Mouse (Mus musculus) macrophage (primary cell): ENCODE results near the gene Fgf11. TPM values are rescaled to one million over a fixed set of nuclear protein-coding genes. Genes with fewer than 3 reads are reported as not detected.

Experiments
- H3K27ac ChIP-seq: fragments of 350-480 bp; formaldehyde crosslinking; 2 replicates; pipeline ENCODE4 v1.9.0; 2021
- H3K36me3 ChIP-seq: fragments of 350-480 bp; formaldehyde crosslinking; 2 replicates; pipeline ENCODE4 v1.9.0; 2021; ENCODE audit errors: inconsistent target
- H3K4me3 ChIP-seq: fragments of 350-480 bp; formaldehyde crosslinking; 2 replicates; pipeline ENCODE4 v1.9.0; 2021; ENCODE audit errors: inconsistent target
- H3K79me2 ChIP-seq: fragments of 350-480 bp; formaldehyde crosslinking; 2 replicates; pipeline ENCODE4 v1.9.0; 2021; ENCODE audit errors: inconsistent target
- WGBS: methylation state at CpG from one replicate; pipeline ENCODE4 v1.1.7; 2026; ENCODE audit warnings: inconsistent platforms; ENCODE audit not compliant: missing documents; 5-methylcytosine and 5-hydroxymethylcytosine counted together
- polyA plus RNA-seq: library from polyadenylated mRNA; stranded (reverse); fragments of 250-400 nt; gene quantifications from 3 replicates; pipeline ENCODE4 v1.2.4, GENCODE M21; 2018; ENCODE audit warnings: inconsistent platforms

Fgf11 gene
- polyA plus RNA-seq, 1 experiment from 2014 or later = 2.7 TPM

DNA sequence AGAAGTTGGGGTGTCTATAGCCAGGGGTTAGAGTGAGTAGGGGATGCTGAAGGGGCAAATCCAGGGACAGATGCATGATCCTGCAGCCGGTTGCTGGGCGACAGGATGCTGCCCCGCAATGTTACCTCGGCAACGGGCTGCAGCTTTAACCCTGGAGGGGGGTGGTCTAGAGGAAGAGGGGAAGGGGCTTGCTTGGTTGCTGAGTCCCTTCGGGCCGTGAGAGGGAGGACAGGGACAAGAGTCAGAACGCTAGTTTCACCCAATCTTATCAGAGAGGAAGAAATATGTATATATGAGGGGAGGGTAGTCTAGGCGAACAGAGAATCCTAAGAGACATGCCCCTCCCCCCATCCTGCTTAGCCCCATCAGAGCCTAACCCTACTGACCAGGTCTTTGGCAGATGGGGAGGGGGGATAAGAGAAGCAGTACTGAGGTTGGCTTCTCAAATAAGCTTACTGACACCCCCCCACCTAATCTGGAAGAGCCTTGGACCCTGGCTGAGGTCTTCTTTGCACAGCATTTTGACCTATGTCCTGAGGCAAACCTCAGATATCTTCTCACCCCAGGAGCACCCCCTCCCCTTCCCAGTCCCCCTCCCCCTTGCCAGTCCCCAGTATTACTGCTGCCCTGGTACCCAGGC lies 33.8 kb upstream of the Fgf11 start:
- no peaks in the 10 kb centered on the region for H3K36me3 ChIP-seq
- WGBS = 88% methylated on average over 9 of the region's 9 CpGs
- no peak overlapping the region for H3K27ac ChIP-seq
- no peak overlapping the region for H3K4me3 ChIP-seq
- H3K79me2 ChIP-seq = peaks cover 14% of the 10 kb centered on the region

DNA sequence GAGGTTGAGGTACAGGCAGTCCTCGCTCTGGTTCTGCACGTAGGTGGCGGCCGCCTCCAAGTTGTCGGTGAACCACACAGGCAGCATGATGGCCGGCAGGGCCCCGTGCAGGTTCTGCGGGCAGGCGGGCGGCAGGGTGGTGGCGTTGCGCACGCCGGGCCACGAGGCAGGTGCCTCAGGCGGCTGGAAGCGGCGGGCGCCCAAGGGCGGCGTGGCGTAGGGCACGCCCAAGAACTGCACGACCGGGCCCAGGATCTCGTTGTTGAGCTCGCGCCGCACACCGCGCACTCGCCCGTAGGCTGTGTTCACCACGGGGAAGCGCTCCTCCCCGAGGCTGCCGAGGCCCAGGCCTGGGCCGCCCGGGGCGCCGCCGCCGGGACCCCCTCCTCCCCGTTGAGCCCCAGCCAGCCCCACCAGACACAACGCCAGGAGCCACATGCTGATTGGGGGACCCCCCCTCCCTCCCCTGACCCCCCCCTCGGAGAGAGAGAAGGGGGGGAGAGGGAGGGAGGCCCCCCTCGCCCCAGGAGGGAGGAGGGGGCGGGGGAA lies 32.4 kb upstream of the Fgf11 start:
- Histone ChIP-seq H3K4me3 (no peak overlapping the region), H3K79me2 (peaks cover 6% of the 10 kb centered on the region), H3K36me3 (no peaks in the 10 kb centered on the region), H3K27ac (no peak overlapping the region)
- WGBS = 11% methylated on average over 41 of the region's 48 CpGs

DNA sequence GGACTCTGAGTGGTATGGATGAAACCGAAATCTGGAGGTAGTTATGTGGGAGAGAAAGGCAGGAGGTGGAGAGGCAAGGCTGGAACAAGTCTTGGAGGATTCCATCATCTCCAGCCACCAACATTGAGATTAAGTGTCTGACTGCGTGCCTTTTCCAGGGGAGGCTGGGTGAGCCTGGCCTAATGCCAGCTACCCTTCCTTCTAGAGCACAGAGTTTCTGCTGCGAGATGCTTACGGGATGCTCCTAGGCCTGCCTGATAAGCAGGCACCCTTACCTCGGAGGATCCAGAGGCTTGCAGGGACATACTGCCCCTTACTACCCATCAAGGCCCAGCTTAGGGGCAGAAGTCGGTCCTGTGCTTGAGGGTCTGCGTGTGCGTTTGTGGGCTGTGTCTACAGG lies 31.9 kb upstream of the Fgf11 start:
- 44% methylated on average over 7 of the region's 8 CpGs for WGBS

DNA sequence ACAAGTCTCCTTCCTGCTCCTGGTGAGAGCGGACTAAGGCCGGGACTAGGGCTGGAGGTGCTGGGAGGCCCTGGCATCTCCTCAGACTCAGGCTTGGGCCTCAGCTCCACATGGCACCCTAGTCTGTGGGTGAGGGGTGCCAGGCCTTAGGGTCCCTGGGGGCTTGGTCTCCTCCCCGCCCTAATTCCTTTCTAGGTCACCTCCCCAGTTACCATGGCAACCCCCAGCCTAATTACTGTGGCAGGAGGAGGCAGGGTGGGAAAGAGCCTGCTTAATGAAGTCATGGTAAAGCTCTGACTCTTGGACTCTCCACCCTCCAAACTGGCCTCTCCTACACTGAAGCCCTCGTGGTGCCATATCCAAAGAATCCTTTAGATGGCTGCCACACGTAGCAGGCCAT lies 27.2 kb upstream of the Fgf11 start:
- H3K79me2 ChIP-seq = no peaks in the 10 kb centered on the region
- 87% methylated on average over 5 of the region's 5 CpGs for WGBS
- H3K36me3 ChIP-seq = no peaks in the 10 kb centered on the region
- no peak overlapping the region for H3K27ac ChIP-seq
- no peak overlapping the region for H3K4me3 ChIP-seq

More for the DNA sequence above, 31.9 kb upstream of the Fgf11 start:
- Histone ChIP-seq H3K79me2 (peaks cover under 1% of the 10 kb centered on the region; the same call in 1 of the 2 replicates), H3K4me3 (no peak overlapping the region), H3K27ac (no peak overlapping the region), H3K36me3 (no peaks in the 10 kb centered on the region)

DNA sequence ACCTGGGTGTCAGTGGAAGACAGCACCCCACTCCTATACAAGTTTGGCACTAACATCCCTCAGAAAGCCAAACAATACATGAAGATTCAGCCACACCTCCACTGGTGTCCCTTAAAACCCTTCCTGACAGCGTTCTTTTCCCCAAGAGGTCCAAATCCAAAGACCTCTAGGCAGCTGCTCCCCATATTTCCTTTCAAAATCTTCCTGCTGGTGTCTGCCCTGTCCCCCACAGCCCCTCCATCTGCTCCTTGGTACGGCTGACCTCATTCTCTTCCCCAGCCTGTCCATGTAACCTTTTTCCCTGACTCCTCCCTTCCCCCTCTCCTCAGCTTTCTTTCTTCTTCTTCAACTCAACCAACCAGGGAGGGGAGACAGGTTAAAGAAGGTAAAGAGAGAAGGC lies 21.8 kb upstream of the Fgf11 start:
- Histone ChIP-seq H3K36me3 (no peaks in the 10 kb centered on the region), H3K27ac (no peak overlapping the region), H3K79me2 (no peaks in the 10 kb centered on the region), H3K4me3 (no peak overlapping the region)
- 93% methylated on average over 2 of the region's 2 CpGs for WGBS

DNA sequence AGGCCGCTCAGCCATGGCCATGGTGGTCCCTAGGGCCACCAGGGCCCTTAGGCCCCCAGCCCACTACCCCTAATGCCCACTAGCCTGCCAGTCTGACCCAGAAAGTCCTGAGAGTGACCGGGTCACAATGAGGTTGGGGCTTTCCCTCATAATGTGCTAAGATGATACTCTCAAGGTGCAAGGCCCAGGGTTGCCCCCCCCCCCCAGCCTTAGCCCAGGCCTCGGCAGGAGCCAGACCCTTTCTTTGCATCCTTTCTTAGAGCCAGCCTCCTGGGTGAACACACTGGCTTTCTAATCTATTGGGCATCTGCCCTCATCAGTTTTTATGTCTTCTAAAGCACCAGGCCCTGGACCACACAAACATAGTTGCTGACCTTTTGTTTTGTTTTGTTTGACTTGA lies 20.4 kb upstream of the Fgf11 start, which contains the start of gene Spem1:
Gene Spem1, minus strand, starts transcription at position 101 of the 400 bp plus-strand sequence.
- Histone ChIP-seq H3K27ac (no peak within 1 kb of the TSS), H3K4me3 (no peak within 1 kb of the TSS), H3K79me2 (no peaks in the 10 kb centered on the region), H3K36me3 (no peaks in the 10 kb centered on the region)
- 84% methylated on average over 3 of the region's 3 CpGs for WGBS

DNA sequence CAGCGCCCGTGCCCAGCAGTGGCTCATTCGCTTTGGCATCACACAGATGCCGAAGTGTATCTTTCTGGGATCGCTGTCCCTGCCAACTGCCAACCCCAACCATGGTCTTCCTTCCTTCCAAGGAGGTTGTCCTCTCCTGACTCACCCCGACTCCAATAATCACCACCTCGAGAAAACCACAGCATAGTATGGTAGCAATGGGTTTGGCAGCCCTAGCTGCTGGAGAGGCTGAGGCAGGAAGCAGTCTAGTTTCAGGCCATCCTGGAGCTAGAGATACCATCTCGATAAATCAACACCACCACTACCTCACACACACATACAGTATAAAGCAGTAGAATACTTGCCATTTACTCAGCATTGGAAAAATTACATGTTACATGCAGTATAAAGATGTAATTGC lies 17.2 kb upstream of the Fgf11 start:
- H3K4me3 ChIP-seq = no peak overlapping the region
- 51% methylated on average over 8 of the region's 8 CpGs for WGBS
- H3K27ac ChIP-seq = no peak overlapping the region
- no peaks in the 10 kb centered on the region for H3K79me2 ChIP-seq
- H3K36me3 ChIP-seq = no peaks in the 10 kb centered on the region

DNA sequence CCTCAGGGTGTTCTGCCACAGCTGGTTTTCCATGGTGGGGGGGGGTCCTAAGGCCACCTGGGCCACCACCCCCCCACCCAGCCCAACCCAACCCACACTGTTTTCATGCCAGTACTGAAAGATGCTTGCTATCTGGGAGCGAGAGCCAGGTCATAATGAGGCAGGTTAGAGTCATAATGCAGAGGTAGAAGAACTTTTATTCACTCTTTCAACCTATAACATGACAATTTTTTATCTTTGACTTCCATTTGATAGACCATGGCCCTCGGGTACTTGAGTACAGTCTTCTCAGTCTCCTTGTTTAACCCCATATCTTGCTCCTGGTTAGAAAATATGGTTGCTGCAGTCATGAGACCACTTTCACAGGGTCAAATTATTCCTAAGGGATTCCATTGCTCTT lies 16.7 kb upstream of the Fgf11 start, which contains the start of gene Spem2:
Gene Spem2, minus strand, starts transcription at position 101 of the 400 bp plus-strand sequence.
- Histone ChIP-seq H3K27ac (no peak within 1 kb of the TSS), H3K79me2 (no peaks in the 10 kb centered on the region), H3K4me3 (no peak within 1 kb of the TSS), H3K36me3 (no peaks in the 10 kb centered on the region)
- 92% methylated on average over 2 of the region's 2 CpGs for WGBS

DNA sequence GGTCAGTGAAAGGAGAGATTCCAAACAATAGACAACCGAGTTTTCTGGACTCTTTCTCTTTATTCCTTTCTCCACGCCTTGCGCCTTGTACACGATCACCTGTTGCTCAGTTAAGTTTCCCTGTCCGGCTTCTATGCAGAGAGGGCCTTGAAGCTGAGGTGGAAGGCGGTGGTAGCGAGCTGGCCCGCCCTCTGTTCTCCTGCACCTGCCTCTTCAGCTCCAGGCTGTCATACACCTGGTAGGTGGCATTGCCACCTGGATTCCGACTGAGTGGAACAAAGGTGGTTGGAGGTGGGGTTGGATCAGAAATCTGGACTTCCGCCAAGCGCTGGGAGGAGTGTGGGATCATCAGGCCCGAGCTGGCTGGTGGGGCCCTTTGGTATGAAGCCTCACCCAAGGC lies 14.9 kb upstream of the Fgf11 start:
- no peaks in the 10 kb centered on the region for H3K79me2 ChIP-seq
- H3K4me3 ChIP-seq = no peak overlapping the region
- H3K27ac ChIP-seq = no peak overlapping the region
- H3K36me3 ChIP-seq = no peaks in the 10 kb centered on the region
- 95% methylated on average over 8 of the region's 12 CpGs for WGBS

DNA sequence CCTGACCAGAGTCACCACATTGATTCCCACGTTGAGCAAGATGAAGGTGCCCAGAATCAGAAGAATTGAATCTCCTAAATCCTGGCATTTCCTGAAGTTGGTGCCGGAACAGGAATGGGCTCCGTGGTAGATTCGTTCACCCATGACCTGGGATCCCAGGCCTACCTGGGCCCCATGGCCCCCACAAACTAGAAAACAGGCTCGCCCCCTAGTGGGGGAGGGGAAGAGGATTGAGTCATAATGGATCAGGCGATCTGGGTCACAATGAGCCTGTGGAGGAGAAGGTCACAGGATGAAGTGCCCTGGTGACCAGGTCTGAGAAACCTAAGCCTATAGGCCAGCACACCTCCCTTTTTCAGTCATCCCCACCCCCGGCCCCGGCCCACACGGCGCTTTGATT lies 13.5 kb upstream of the Fgf11 start, which contains the start of gene Gm39566:
Gene Gm39566, minus strand, starts transcription at position 144 of the 400 bp plus-strand sequence.
- Histone ChIP-seq H3K4me3 (no peak within 1 kb of the TSS), H3K27ac (no peak within 1 kb of the TSS), H3K36me3 (no peaks in the 10 kb centered on the region), H3K79me2 (no peaks in the 10 kb centered on the region)
- WGBS = 79% methylated on average over 10 of the region's 10 CpGs

DNA sequence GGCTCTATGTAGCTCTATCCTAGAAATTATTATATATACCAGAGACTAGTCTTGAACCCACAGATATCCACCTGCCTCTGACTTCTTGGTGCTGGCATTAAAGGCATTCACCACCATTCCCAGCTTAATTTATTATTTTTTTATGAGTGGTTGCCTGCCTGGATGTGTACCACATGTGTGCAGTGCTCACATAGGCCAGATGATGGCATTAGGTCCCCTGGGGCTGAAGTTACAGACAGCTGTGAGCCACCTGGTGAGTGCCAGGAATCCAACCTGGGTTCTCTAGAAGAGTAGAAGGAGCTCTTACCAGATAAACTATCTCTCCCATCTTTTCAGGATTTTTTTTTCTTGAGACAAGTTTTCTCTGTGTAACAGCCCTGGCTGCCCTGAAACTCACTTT lies 8.6 kb upstream of the Fgf11 start:
- Histone ChIP-seq H3K4me3 (no peak overlapping the region), H3K79me2 (no peaks in the 10 kb centered on the region), H3K27ac (no peak overlapping the region), H3K36me3 (no peaks in the 10 kb centered on the region)

DNA sequence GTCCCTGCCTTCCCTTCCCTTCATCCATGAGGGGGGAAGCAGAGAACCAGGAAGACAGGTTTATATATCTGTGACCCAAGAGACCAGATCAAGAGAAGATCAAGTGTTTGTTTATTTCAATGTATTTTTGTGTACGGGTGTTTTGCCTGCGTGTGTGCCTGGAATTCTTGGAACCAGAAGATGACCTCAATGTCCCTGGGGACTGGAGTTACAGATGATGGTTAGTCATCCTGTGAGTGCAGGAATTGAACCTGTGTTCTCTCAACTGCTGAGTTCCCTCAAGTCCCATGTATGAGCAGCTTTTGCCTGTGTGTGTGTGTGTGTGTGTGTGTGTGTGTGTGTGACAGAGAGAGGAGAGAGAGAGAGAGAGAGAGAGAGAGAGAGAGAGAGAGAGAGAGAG lies 6.0 kb upstream of the Fgf11 start:
- no peak overlapping the region for H3K4me3 ChIP-seq
- 91% methylated on average over 2 of the region's 2 CpGs for WGBS
- no peaks in the 10 kb centered on the region for H3K36me3 ChIP-seq
- no peak overlapping the region for H3K27ac ChIP-seq
- H3K79me2 ChIP-seq = no peaks in the 10 kb centered on the region

DNA sequence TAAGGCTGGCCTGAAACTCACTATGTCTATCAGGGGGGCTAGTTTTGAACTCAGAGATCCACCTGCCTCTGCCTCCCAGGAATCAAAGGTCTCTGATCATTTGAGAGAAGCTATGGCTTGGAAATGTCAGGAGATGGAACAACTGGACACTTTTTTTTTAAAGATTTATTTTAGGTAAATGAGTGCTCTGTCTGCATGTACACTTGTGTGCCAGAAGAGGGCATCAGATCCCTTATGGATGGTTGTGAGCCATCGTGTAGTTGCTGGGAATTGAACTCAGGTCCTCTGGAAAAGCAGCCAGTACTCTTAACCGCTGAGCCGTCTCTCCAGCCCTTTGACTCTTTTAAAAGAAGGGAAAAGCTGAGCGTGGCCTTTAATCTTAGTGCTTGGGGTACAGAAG lies 4.7 kb upstream of the Fgf11 start:
- Histone ChIP-seq H3K36me3 (no peaks in the 10 kb centered on the region), H3K27ac (no peak overlapping the region), H3K4me3 (no peak overlapping the region), H3K79me2 (no peaks in the 10 kb centered on the region)
- WGBS = 92% methylated on average over 4 of the region's 4 CpGs

DNA sequence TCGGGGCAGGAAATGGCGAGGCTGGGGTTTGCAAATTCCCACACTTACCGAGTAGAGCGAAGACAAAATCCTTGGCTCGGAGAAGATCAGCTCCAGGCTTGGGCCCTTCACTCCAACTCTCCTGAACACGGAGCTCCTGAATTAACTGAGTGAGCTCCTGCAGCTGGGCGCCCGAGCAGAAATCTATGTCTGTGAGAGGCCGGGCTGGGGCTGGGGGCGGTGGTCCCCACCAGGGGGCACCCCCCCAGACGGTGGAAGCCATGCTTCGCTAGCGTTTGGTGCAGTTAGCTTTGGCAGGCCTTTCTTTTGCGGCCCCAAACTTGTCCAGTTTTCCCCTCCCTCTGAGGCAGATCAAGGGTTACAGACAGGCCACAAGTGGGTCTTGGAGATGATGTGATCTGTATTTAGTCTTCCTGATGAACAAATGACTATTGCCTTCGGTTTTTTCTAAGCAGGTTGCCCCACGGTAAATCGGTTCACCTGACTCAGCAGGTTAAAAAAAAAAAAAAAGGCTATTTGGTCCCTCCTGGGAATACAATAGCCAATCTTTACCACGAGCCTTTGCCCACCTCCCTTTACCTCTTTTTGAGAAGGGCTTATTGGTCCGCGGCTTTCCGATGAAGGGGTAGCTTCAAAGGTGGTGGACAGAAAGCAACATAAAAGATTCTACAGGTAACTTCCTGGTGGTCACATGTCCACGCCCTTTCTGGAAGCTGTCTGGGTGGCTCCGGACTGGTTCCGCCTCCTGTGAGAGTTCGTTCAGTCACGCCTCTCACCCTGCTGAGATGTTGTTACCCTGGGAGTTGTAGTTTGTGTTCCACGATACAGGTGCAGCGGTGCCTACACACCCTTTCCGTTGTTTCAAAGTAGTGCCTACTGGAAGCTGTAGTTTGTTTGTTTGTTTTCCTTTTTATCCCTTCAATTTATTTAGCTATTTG lies 3.6 kb upstream of the Fgf11 start, which contains the start of gene Tmem102:
Gene Tmem102, minus strand, starts transcription at position 653 of the 938 bp plus-strand sequence.
- Histone ChIP-seq H3K79me2 (no peaks in the 10 kb centered on the region), H3K27ac (no peak within 1 kb of the TSS), H3K4me3 (no peak within 1 kb of the TSS), H3K36me3 (no peaks in the 10 kb centered on the region)
- 64% methylated on average over 29 of the region's 29 CpGs for WGBS

DNA sequence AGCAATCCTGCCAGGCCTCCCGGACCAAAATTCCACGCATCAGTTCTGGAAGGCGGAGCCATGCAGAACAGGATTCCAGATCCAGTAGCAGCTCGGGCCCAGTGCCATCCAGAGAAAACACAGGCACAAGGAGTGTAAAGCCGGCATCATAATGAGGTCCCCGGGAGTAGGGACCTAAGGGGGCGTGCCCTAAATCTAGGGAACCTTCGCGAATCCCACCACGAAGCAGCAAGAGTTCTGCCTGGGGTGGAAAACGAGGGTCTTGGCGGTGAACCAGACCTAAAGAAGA lies 2.9 kb upstream of the Fgf11 start:
- 61% methylated on average over 12 of the region's 12 CpGs for WGBS
- H3K4me3 ChIP-seq = no peak overlapping the region

More for the DNA sequence above, 2.9 kb upstream of the Fgf11 start:
- Histone ChIP-seq H3K36me3 (no peaks in the 10 kb centered on the region), H3K27ac (no peak overlapping the region), H3K79me2 (no peaks in the 10 kb centered on the region)
